Mouse (Mus musculus): ENCODE measurements around the gene Elp5. TPM values are rescaled to one million over a fixed set of nuclear protein-coding genes. Genes with fewer than 3 reads are reported as not detected.
"Not testable (repeated sequence)": the region's sequence is repeated elsewhere in the genome, so short reads cannot be mapped to it uniquely, and the experiment has no call there.

Elp5 gene
- polyA plus RNA-seq, 1 experiment from 2014 or later: 162 TPM

GRCm38 (mm10) chr11:69934681-69935080, 47.6 kb downstream of the Elp5 start:
- H3K4me1 ChIP-seq (ENCODE audit: control insufficient read depth, insufficient read depth, low read length): peaks cover 6% of the 10 kb centered on the region; the same call in 1 of the 2 replicates
- no peaks in the 10 kb centered on the region for H3K36me3 ChIP-seq (ENCODE audit: control insufficient read depth, insufficient read depth, low read length)
- H3K9me3 ChIP-seq (ENCODE audit: control insufficient read depth, low read length): no peaks in the 10 kb centered on the region
- H3K27me3 ChIP-seq (ENCODE audit: control insufficient read depth, insufficient read depth, low read length): peaks cover 28% of the 10 kb centered on the region
- ATAC-seq (ENCODE audit: low FRiP score, low TSS enrichment) (no peak), DNase-seq (no peak)
- H3K4me3 ChIP-seq (replicated peaks; ENCODE audit: low read depth, low read length): no peak overlapping the region
- H3K4me2 ChIP-seq (ENCODE audit: low read length): peak overlapping the region; percentile 7; the same call in 1 of the 2 replicates
- H3K9ac ChIP-seq (replicated peaks; ENCODE audit: low read length): no peak overlapping the region
- 20% methylated on average over 6 of the region's 6 CpGs for WGBS
- H3K27ac ChIP-seq (replicated peaks; ENCODE audit: low read depth, low read length): no peak overlapping the region

- no peak overlapping the region for H3K27ac ChIP-seq (replicated peaks; ENCODE audit: low read depth, low read length)
- DNase-seq: peak; percentile 94
- no peak overlapping the region for H3K9ac ChIP-seq (replicated peaks; ENCODE audit: low read length)
- H3K4me1 ChIP-seq (ENCODE audit: control insufficient read depth, insufficient read depth, low read length): peaks cover 6% of the 10 kb centered on the region; the same call in 1 of the 2 replicates
- peaks cover 25% of the 10 kb centered on the region for H3K27me3 ChIP-seq (ENCODE audit: control insufficient read depth, insufficient read depth, low read length)
- H3K4me3 ChIP-seq (replicated peaks; ENCODE audit: low read depth, low read length): no peak overlapping the region
- no peaks in the 10 kb centered on the region for H3K36me3 ChIP-seq (ENCODE audit: control insufficient read depth, insufficient read depth, low read length)
- ATAC-seq (ENCODE audit: low FRiP score, low TSS enrichment): no peak
- WGBS: 1% methylated on average over 18 of the region's 18 CpGs
- peak overlapping the region; percentile 7; the same call in 1 of the 2 replicates for H3K4me2 ChIP-seq (ENCODE audit: low read length)
- no peaks in the 10 kb centered on the region for H3K9me3 ChIP-seq (ENCODE audit: control insufficient read depth, low read length)
Observed at GRCm38 (mm10) chr11:69934169-69934568, 48.1 kb downstream of the Elp5 start.

GRCm38 (mm10) chr11:69933066-69933465, 49.3 kb downstream of the Elp5 start:
- peaks cover 25% of the 10 kb centered on the region for H3K27me3 ChIP-seq (ENCODE audit: control insufficient read depth, insufficient read depth, low read length)
- DNase-seq (no peak), ATAC-seq (ENCODE audit: low FRiP score, low TSS enrichment) (no peak)
- H3K4me3 ChIP-seq (replicated peaks; ENCODE audit: low read depth, low read length): no peak overlapping the region
- H3K9me3 ChIP-seq (ENCODE audit: control insufficient read depth, low read length): no peaks in the 10 kb centered on the region
- no peak overlapping the region for H3K9ac ChIP-seq (replicated peaks; ENCODE audit: low read length)
- peaks cover 6% of the 10 kb centered on the region; the same call in 1 of the 2 replicates for H3K4me1 ChIP-seq (ENCODE audit: control insufficient read depth, insufficient read depth, low read length)
- no peak overlapping the region for H3K27ac ChIP-seq (replicated peaks; ENCODE audit: low read depth, low read length)
- no peaks in the 10 kb centered on the region for H3K36me3 ChIP-seq (ENCODE audit: control insufficient read depth, insufficient read depth, low read length)
- 79% methylated on average over 4 of the region's 4 CpGs for WGBS
- no peak overlapping the region for H3K4me2 ChIP-seq (ENCODE audit: low read length)

GRCm38 (mm10) chr11:69932254-69932653, 50.1 kb downstream of the Elp5 start:
- no peak for ATAC-seq (ENCODE audit: low FRiP score, low TSS enrichment)
- Histone ChIP-seq H3K9ac (replicated peaks; ENCODE audit: low read length) (no peak overlapping the region), H3K4me2 (ENCODE audit: low read length) (no peak overlapping the region), H3K27me3 (ENCODE audit: control insufficient read depth, insufficient read depth, low read length) (peaks cover 21% of the 10 kb centered on the region), H3K36me3 (ENCODE audit: control insufficient read depth, insufficient read depth, low read length) (no peaks in the 10 kb centered on the region), H3K4me1 (ENCODE audit: control insufficient read depth, insufficient read depth, low read length) (peaks cover 6% of the 10 kb centered on the region; the same call in 1 of the 2 replicates), H3K9me3 (ENCODE audit: control insufficient read depth, low read length) (no peaks in the 10 kb centered on the region), H3K4me3 (replicated peaks; ENCODE audit: low read depth, low read length) (no peak overlapping the region), H3K27ac (replicated peaks; ENCODE audit: low read depth, low read length) (no peak overlapping the region)
- peak; percentile 12 for DNase-seq
- WGBS: 51% methylated on average over 3 of the region's 3 CpGs

GRCm38 (mm10) chr11:69931769-69932168, 50.5 kb downstream of the Elp5 start:
- H3K9ac ChIP-seq (replicated peaks; ENCODE audit: low read length): no peak overlapping the region

GRCm38 (mm10) chr11:69930967-69931537, 51.3 kb downstream of the Elp5 start:
- Histone ChIP-seq H3K9ac (replicated peaks; ENCODE audit: low read length) (no peak overlapping the region), H3K4me3 (replicated peaks; ENCODE audit: low read depth, low read length) (no peak overlapping the region), H3K36me3 (ENCODE audit: control insufficient read depth, insufficient read depth, low read length) (no peaks in the 10 kb centered on the region), H3K4me2 (ENCODE audit: low read length) (no peak overlapping the region), H3K9me3 (ENCODE audit: control insufficient read depth, low read length) (no peaks in the 10 kb centered on the region), H3K27ac (replicated peaks; ENCODE audit: low read depth, low read length) (no peak overlapping the region), H3K4me1 (ENCODE audit: control insufficient read depth, insufficient read depth, low read length) (no peaks in the 10 kb centered on the region), H3K27me3 (ENCODE audit: control insufficient read depth, insufficient read depth, low read length) (peaks cover 9% of the 10 kb centered on the region)
- ATAC-seq (ENCODE audit: low FRiP score, low TSS enrichment) (no peak), DNase-seq (no peak)
- WGBS: 79% methylated on average over 3 of the region's 3 CpGs

More at GRCm38 (mm10) chr11:69931769-69932168, 50.5 kb downstream of the Elp5 start:
- DNase-seq (no peak), ATAC-seq (ENCODE audit: low FRiP score, low TSS enrichment) (no peak)
- Histone ChIP-seq H3K27me3 (ENCODE audit: control insufficient read depth, insufficient read depth, low read length) (peaks cover 16% of the 10 kb centered on the region), H3K4me3 (replicated peaks; ENCODE audit: low read depth, low read length) (no peak overlapping the region), H3K4me2 (ENCODE audit: low read length) (no peak overlapping the region), H3K36me3 (ENCODE audit: control insufficient read depth, insufficient read depth, low read length) (no peaks in the 10 kb centered on the region), H3K4me1 (ENCODE audit: control insufficient read depth, insufficient read depth, low read length) (peaks cover 6% of the 10 kb centered on the region; the same call in 1 of the 2 replicates), H3K27ac (replicated peaks; ENCODE audit: low read depth, low read length) (no peak overlapping the region), H3K9me3 (ENCODE audit: control insufficient read depth, low read length) (no peaks in the 10 kb centered on the region)
- 77% methylated on average over 8 of the region's 8 CpGs for WGBS

GRCm38 (mm10) chr11:69930176-69930575, 52.1 kb downstream of the Elp5 start:
- H3K27me3 ChIP-seq (ENCODE audit: control insufficient read depth, insufficient read depth, low read length); H3K4me1 ChIP-seq (ENCODE audit: control insufficient read depth, insufficient read depth, low read length); H3K36me3 ChIP-seq (ENCODE audit: control insufficient read depth, insufficient read depth, low read length); H3K9ac ChIP-seq (replicated peaks; ENCODE audit: low read length); H3K4me3 ChIP-seq (replicated peaks; ENCODE audit: low read depth, low read length); H3K4me2 ChIP-seq (ENCODE audit: low read length); H3K27ac ChIP-seq (replicated peaks; ENCODE audit: low read depth, low read length); ATAC-seq (ENCODE audit: low FRiP score, low TSS enrichment); H3K9me3 ChIP-seq (ENCODE audit: control insufficient read depth, low read length); DNase-seq: not testable (repeated sequence)
- WGBS: 91% methylated on average over 8 of the region's 8 CpGs

- 89% methylated on average over 4 of the region's 4 CpGs for WGBS
- Histone ChIP-seq H3K36me3 (ENCODE audit: control insufficient read depth, insufficient read depth, low read length) (no peaks in the 10 kb centered on the region), H3K4me3 (replicated peaks; ENCODE audit: low read depth, low read length) (no peak overlapping the region), H3K4me1 (ENCODE audit: control insufficient read depth, insufficient read depth, low read length) (no peaks in the 10 kb centered on the region), H3K9ac (replicated peaks; ENCODE audit: low read length) (no peak overlapping the region), H3K9me3 (ENCODE audit: control insufficient read depth, low read length) (no peaks in the 10 kb centered on the region), H3K27me3 (ENCODE audit: control insufficient read depth, insufficient read depth, low read length) (no peaks in the 10 kb centered on the region), H3K4me2 (ENCODE audit: low read length) (no peak overlapping the region), H3K27ac (replicated peaks; ENCODE audit: low read depth, low read length) (no peak overlapping the region)
- no peak for ATAC-seq (ENCODE audit: low FRiP score, low TSS enrichment)
- no peak for DNase-seq
Observed at GRCm38 (mm10) chr11:69929712-69930111, 52.6 kb downstream of the Elp5 start.

GRCm38 (mm10) chr11:69927501-69927900, 54.8 kb downstream of the Elp5 start:
- DNase-seq: no peak
- ATAC-seq (ENCODE audit: low FRiP score, low TSS enrichment): no peak
- Histone ChIP-seq H3K4me2 (ENCODE audit: low read length) (no peak overlapping the region), H3K36me3 (ENCODE audit: control insufficient read depth, insufficient read depth, low read length) (no peaks in the 10 kb centered on the region), H3K9me3 (ENCODE audit: control insufficient read depth, low read length) (no peaks in the 10 kb centered on the region), H3K4me3 (replicated peaks; ENCODE audit: low read depth, low read length) (no peak overlapping the region), H3K27ac (replicated peaks; ENCODE audit: low read depth, low read length) (no peak overlapping the region), H3K9ac (replicated peaks; ENCODE audit: low read length) (no peak overlapping the region), H3K4me1 (ENCODE audit: control insufficient read depth, insufficient read depth, low read length) (0 out of 2 replicates have a peak, but pooled peaks cover 1% of the 10 kb centered on the region), H3K27me3 (ENCODE audit: control insufficient read depth, insufficient read depth, low read length) (no peaks in the 10 kb centered on the region)
- WGBS: 97% methylated on average over 2 of the region's 2 CpGs
